7 mouse cellular contexts compared by ENCODE assay signal in the genomic region with DNA sequence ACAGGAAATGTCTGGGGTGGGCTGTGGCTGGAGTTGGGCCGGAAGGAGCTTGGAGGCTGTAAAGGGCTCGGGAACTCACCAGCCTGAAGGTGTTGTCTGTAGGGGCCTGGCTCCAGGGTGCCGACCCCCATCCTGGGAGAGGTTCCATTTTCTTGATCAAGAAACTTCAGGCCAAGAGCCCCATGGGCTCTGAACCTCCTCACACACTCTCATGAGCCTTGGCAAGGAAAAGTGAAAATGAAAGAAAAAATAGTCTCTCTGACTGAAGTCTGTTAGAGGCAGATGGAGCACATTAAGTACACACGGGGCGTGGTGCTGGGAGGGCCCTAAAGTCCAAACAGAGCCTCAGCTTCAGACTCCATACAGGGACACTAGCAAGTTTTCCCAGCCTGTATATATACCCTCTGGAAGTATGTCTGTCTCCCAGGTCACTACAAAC. TPM values are rescaled to one million over a fixed set of nuclear protein-coding genes. Genes with fewer than 3 reads are reported as not detected.
A peak's percentile ranks its signal among the peaks of the same experiment; 100 is the strongest.
DNase-seq lines count a peak whose midpoint lies in the region; ATAC-seq and TF ChIP-seq lines count a peak whose summit lies in the region.

No protein-coding gene starts in this region.

- peaks cover 41% of the 10 kb centered on the region for H3K36me3 ChIP-seq in G1E (replicated peaks)
- H3K36me3 ChIP-seq in limb, embryonic 14.5 days (ENCODE audit: control insufficient read depth, insufficient read depth, low read length), result no peaks in the 10 kb centered on the region

- H3K9ac ChIP-seq in limb, embryonic 14.5 days (ENCODE audit: low read depth, low read length, severe bottlenecking), result peak overlapping the region; percentile 17; the same call in 1 of the 2 replicates

- WGBS in limb, embryonic 14.5 days, result 16% methylated on average over 5 of the region's 5 CpGs

- H3K4me1 ChIP-seq in G1E (ENCODE audit: insufficient read depth, low read depth, low read length), result peaks cover 63% of the 10 kb centered on the region
- no peaks in the 10 kb centered on the region for H3K4me1 ChIP-seq in cortical plate, adult 2 months (ENCODE audit: control insufficient read depth, insufficient read depth, low read length)
- H3K4me1 ChIP-seq in limb, embryonic 14.5 days (ENCODE audit: control insufficient read depth, insufficient read depth, low read length), result peaks cover 15% of the 10 kb centered on the region

- ATAC-seq in G1E (ENCODE audit: extremely low read depth, insufficient number of reproducible peaks, low FRiP score, poor library complexity, severe bottlenecking), result peak; percentile 28
- 0 out of 2 replicates have a peak, but pooled peaks have one; percentile 37 for ATAC-seq in limb, embryonic 14.5 days (ENCODE audit: low FRiP score, low read depth)

- TF ChIP-seq POLR2A in cortical plate, adult 2 months (IDR thresholded peaks at IDR 0.05; ENCODE audit: extremely low read depth, insufficient read depth, low read length), result no peak
- TF ChIP-seq POLR2A in limb, embryonic 14.5 days (IDR thresholded peaks at IDR 0.05; ENCODE audit: borderline replicate concordance, extremely low read depth, insufficient read depth, insufficient read length), result no peak

- 0 out of 2 replicates have a peak, but pooled peaks cover 2% of the 10 kb centered on the region for H3K27me3 ChIP-seq in G1E (ENCODE audit: insufficient read depth, low read length)
- H3K27me3 ChIP-seq in limb, embryonic 14.5 days (ENCODE audit: control insufficient read depth, insufficient read depth, low read length), result no peaks in the 10 kb centered on the region

- no peaks in the 10 kb centered on the region for H3K9me3 ChIP-seq in G1E (replicated peaks)
- H3K9me3 ChIP-seq in limb, embryonic 14.5 days (ENCODE audit: control insufficient read depth, low read length), result no peaks in the 10 kb centered on the region

- peak overlapping the region; percentile 34 for H3K4me2 ChIP-seq in limb, embryonic 14.5 days (replicated peaks; ENCODE audit: low read depth, low read length, severe bottlenecking)

- no peak for DNase-seq in G1E (ENCODE audit: low spot score)
- peak; percentile 51 to 58 for DNase-seq in heart, postnatal 10 days
- DNase-seq in limb, embryonic 14.5 days (ENCODE audit: low spot score), result peak; percentile 22
- peak; percentile 57 to 60 for DNase-seq in natural killer cell, adult 2 months (ENCODE audit: low spot score in 2 of 2)
- no peak for DNase-seq in layer of hippocampus, postnatal 14 days (ENCODE audit: low spot score in 2 of 2)
- no peak for DNase-seq in urinary bladder, postnatal 10 days (ENCODE audit: low spot score)

- intact Hi-C loops in heart, postnatal 10 days (cut with DNase I), result no loop called here

- no peak for TF ChIP-seq CTCF in G1E (IDR thresholded peaks at IDR 0.05; ENCODE audit: low read depth, low read length)
- TF ChIP-seq CTCF in cortical plate, adult 2 months (IDR thresholded peaks at IDR 0.05; ENCODE audit: extremely low read depth, insufficient read depth, low read length), result no peak

- peak overlapping the region; percentile 60; the same call in 1 of the 2 replicates for H3K27ac ChIP-seq in cortical plate, adult 2 months (ENCODE audit: insufficient read depth, low read length)
- H3K27ac ChIP-seq in limb, embryonic 14.5 days (replicated peaks; ENCODE audit: low read depth, low read length), result peak overlapping the region; percentile 59; the same call in 1 of the 2 replicates

- peak overlapping the region; percentile 71 for H3K4me3 ChIP-seq in G1E (ENCODE audit: low read depth, low read length)
- H3K4me3 ChIP-seq in cortical plate, adult 2 months (ENCODE audit: insufficient read depth, low read length), result no peak overlapping the region
- 0 out of 2 replicates have a peak overlapping the region, but pooled peaks have one; percentile 8 for H3K4me3 ChIP-seq in limb, embryonic 14.5 days (replicated peaks; ENCODE audit: low read length)

RNA-seq across cellular contexts. Expression of gene Tnfrsf14, which starts 0.4 kb away (rescaled TPM):
- total RNA-seq in G1E (2014; fragmentation: Nextera tagmentation), result 45.1 and 131 TPM in 2 replicates
- total RNA-seq in G1E (2017), result 23.9 and 27.7 TPM in 2 replicates
- polyA plus RNA-seq in G1E (2012), result 3.5 and 7.2 TPM in 2 replicates
- polyA plus RNA-seq in cortical plate, adult 2 months (2012; rRNA removed), result 2.3 TPM in 2 replicates
- 1 to 10 TPM; 4.1 to 5.7 TPM for total RNA-seq in heart, postnatal 10 days (2021)
- polyA plus RNA-seq in limb, embryonic 14.5 days (2012; rRNA removed), result 4.1 and 5.8 TPM in 2 replicates
- 0.87 and 0.99 TPM in 2 replicates for polyA plus RNA-seq in limb, embryonic 14.5 days (2014; fragmentation: Nextera tagmentation; extraction: Ambion mirVana)
- total RNA-seq in layer of hippocampus, postnatal 14 days (2021), result 1 to 10 TPM in 1 of 2 experiments, under 1 TPM in 1; 0.81 to 1.1 TPM

RNA-seq across cellular contexts. Expression of gene Fam213b, which starts 29.0 kb away (rescaled TPM):
- total RNA-seq in G1E (2014; fragmentation: Nextera tagmentation) (not detected in 2 replicates), G1E (2017) (not detected in 2 replicates)
- not detected in 2 replicates for polyA plus RNA-seq in G1E (2012)
- polyA plus RNA-seq in cortical plate, adult 2 months (2012; rRNA removed), result 152 and 155 TPM in 2 replicates
- 10 to 100 TPM; 61.7 to 64.3 TPM for total RNA-seq in heart, postnatal 10 days (2021)
- 24.3 and 33.6 TPM in 2 replicates for polyA plus RNA-seq in limb, embryonic 14.5 days (2012; rRNA removed)
- polyA plus RNA-seq in limb, embryonic 14.5 days (2014; fragmentation: Nextera tagmentation; extraction: Ambion mirVana), result 48.0 and 51.8 TPM in 2 replicates
- total RNA-seq in layer of hippocampus, postnatal 14 days (2021), result 10 to 100 TPM; 34.2 to 40.9 TPM

RNA-seq across cellular contexts. Expression of gene Hes5, which starts 32.8 kb away (rescaled TPM):
- total RNA-seq in G1E (2014; fragmentation: Nextera tagmentation) (not detected in 2 replicates), G1E (2017) (not detected in 2 replicates)
- not detected in 2 replicates for polyA plus RNA-seq in G1E (2012)
- 25.9 and 28.2 TPM in 2 replicates for polyA plus RNA-seq in cortical plate, adult 2 months (2012; rRNA removed)
- total RNA-seq in heart, postnatal 10 days (2021), result not detected
- 0.60 and 1.6 TPM in 2 replicates for polyA plus RNA-seq in limb, embryonic 14.5 days (2012; rRNA removed)
- 0.30 and 0.77 TPM in 2 replicates for polyA plus RNA-seq in limb, embryonic 14.5 days (2014; fragmentation: Nextera tagmentation; extraction: Ambion mirVana)
- 10 to 100 TPM; 36.2 to 37.0 TPM for total RNA-seq in layer of hippocampus, postnatal 14 days (2021)

RNA-seq across cellular contexts. Expression of gene Pank4, which starts 36.0 kb away (rescaled TPM):
- total RNA-seq in G1E (2014; fragmentation: Nextera tagmentation) (33.4 and 39.3 TPM in 2 replicates), G1E (2017) (41.6 and 45.2 TPM in 2 replicates)
- 30.0 and 34.2 TPM in 2 replicates for polyA plus RNA-seq in G1E (2012)
- polyA plus RNA-seq in cortical plate, adult 2 months (2012; rRNA removed), result 64.5 and 68.2 TPM in 2 replicates
- total RNA-seq in heart, postnatal 10 days (2021), result 10 to 100 TPM; 36.5 to 36.8 TPM
- polyA plus RNA-seq in limb, embryonic 14.5 days (2012; rRNA removed), result 76.3 and 86.2 TPM in 2 replicates
- polyA plus RNA-seq in limb, embryonic 14.5 days (2014; fragmentation: Nextera tagmentation; extraction: Ambion mirVana), result 36.9 and 43.9 TPM in 2 replicates
- total RNA-seq in layer of hippocampus, postnatal 14 days (2021), result 10 to 100 TPM; 29.8 to 35.0 TPM

RNA-seq across cellular contexts. Expression of gene Mmel1, which starts 58.5 kb away (rescaled TPM):
- not detected in 2 replicates for total RNA-seq in G1E (2014; fragmentation: Nextera tagmentation)
- total RNA-seq in G1E (2017), result 0.22 TPM in 1 of 2 replicates, not detected in the other
- polyA plus RNA-seq in G1E (2012), result 0.03 and 0.06 TPM in 2 replicates
- polyA plus RNA-seq in cortical plate, adult 2 months (2012; rRNA removed), result 1.1 and 1.2 TPM in 2 replicates
- total RNA-seq in heart, postnatal 10 days (2021), result under 1 TPM; 0.32 to 0.48 TPM
- polyA plus RNA-seq in limb, embryonic 14.5 days (2012; rRNA removed), result 0.11 and 0.15 TPM in 2 replicates
- polyA plus RNA-seq in limb, embryonic 14.5 days (2014; fragmentation: Nextera tagmentation; extraction: Ambion mirVana), result 0.10 TPM in 1 of 2 replicates, not detected in the other
- total RNA-seq in layer of hippocampus, postnatal 14 days (2021), result under 1 TPM; 0.33 to 0.41 TPM

Comparison
In these comparisons a context has a peak if more than half of its experiments do, and no peak if none do; other contexts are left out.
1. DNase-seq: peak in heart, postnatal 10 days (2 of 2), limb, embryonic 14.5 days (single experiment) and natural killer cell, adult 2 months (2 of 2); none in G1E (single experiment), layer of hippocampus, postnatal 14 days (0 of 2) and urinary bladder, postnatal 10 days (single experiment).
2. RNA of gene Fam213b, which starts 29.0 kb away (total RNA-seq): 61.7 to 64.3 TPM in heart, postnatal 10 days and 34.2 to 40.9 TPM in layer of hippocampus, postnatal 14 days; not detected in G1E; every median in the first group is over 10 times any median in the second.
3. RNA of gene Hes5, which starts 32.8 kb away (total RNA-seq): 36.2 to 37.0 TPM in layer of hippocampus, postnatal 14 days; not detected in heart, postnatal 10 days and not detected in G1E; every median in the first group is over 10 times any median in the second.